Comparison of ENCODE assay signal across 8 mouse cellular contexts in the genomic region with DNA sequence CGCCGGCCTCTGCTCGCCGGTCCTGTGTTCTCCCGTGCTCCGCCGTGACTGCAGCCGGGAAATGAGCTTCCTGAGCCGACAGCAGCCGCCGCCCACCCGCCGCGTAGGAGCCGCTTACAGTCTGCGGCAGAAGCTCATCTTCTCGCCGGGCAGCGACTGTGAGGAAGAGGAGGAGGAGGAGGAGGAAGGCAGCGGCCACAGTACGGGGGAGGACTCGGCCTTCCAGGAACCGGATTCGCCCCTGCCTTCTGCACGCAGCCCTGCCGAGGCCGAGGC. TPM values are rescaled to one million over a fixed set of nuclear protein-coding genes. Genes with fewer than 3 reads are reported as not detected.
DNase-seq lines count a peak whose midpoint lies in the region; ATAC-seq and TF ChIP-seq lines count a peak whose summit lies in the region.

No protein-coding gene starts in this region.

- peak overlapping the region; percentile 66 for H3K4me2 ChIP-seq in heart, embryonic 11.5 days
- H3K4me2 ChIP-seq in neural tube, embryonic 15.5 days, result peak overlapping the region; percentile 92

- 1% methylated on average over 27 of the region's 27 CpGs for WGBS in heart, embryonic 11.5 days (ENCODE audit: insufficient replicate concordance)
- 0% methylated on average over 27 of the region's 27 CpGs for WGBS in neural tube, embryonic 15.5 days

- no peaks in the 10 kb centered on the region for H3K27me3 ChIP-seq in heart, embryonic 11.5 days (ENCODE audit: control insufficient read depth, insufficient read depth, low read length)
- no peaks in the 10 kb centered on the region for H3K27me3 ChIP-seq in neural tube, embryonic 15.5 days (replicated peaks)

- TF ChIP-seq CTCF in left cerebral cortex, adult 2 months (IDR thresholded peaks at IDR 0.05), result no peak

- DNase-seq in heart, postnatal 25 days (ENCODE audit: low spot score), result no peak
- peak; percentile 58 for DNase-seq in right cerebral cortex, postnatal 14 days
- DNase-seq in right cerebral cortex, postnatal 4 days, result no peak
- no peak for DNase-seq in left cerebral cortex, adult 2 months (ENCODE audit: extremely low spot score in 1 of 2, low spot score in 2 of 2)
- DNase-seq in cerebellum, postnatal 14 days, result no peak
- no peak for DNase-seq in spleen, postnatal 36 days (ENCODE audit: low spot score in 2 of 2)

- peaks cover 2% of the 10 kb centered on the region; the same call in 1 of the 2 replicates for H3K36me3 ChIP-seq in heart, embryonic 11.5 days (ENCODE audit: control insufficient read depth, insufficient read depth, low read length)
- no peaks in the 10 kb centered on the region for H3K36me3 ChIP-seq in neural tube, embryonic 15.5 days

- H3K4me3 ChIP-seq in heart, embryonic 11.5 days (ENCODE audit: low read depth, low read length), result peak overlapping the region; percentile 91
- H3K4me3 ChIP-seq in left cerebral cortex, adult 2 months, result peak overlapping the region; percentile 63
- peak overlapping the region; percentile 91 for H3K4me3 ChIP-seq in neural tube, embryonic 15.5 days (replicated peaks)

- H3K9ac ChIP-seq in heart, embryonic 11.5 days (ENCODE audit: low read depth, low read length), result peak overlapping the region; percentile 95
- H3K9ac ChIP-seq in neural tube, embryonic 15.5 days (replicated peaks), result peak overlapping the region; percentile 62

- no peak for ATAC-seq in heart, embryonic 11.5 days (replicated peaks; ENCODE audit: insufficient number of reproducible peaks, low FRiP score, low TSS enrichment)
- no peak; the same call in 1 of the 2 replicates for ATAC-seq in neural tube, embryonic 15.5 days (ENCODE audit: low FRiP score)

- peak overlapping the region; percentile 95 for H3K27ac ChIP-seq in heart, embryonic 11.5 days (ENCODE audit: low read depth, low read length)
- peak overlapping the region; percentile 97 for H3K27ac ChIP-seq in left cerebral cortex, adult 2 months
- H3K27ac ChIP-seq in neural tube, embryonic 15.5 days (replicated peaks), result peak overlapping the region; percentile 79

- H3K4me1 ChIP-seq in heart, embryonic 11.5 days (ENCODE audit: control insufficient read depth, insufficient read depth, low read length), result peaks cover 20% of the 10 kb centered on the region; the same call in 1 of the 2 replicates
- peaks cover 12% of the 10 kb centered on the region for H3K4me1 ChIP-seq in neural tube, embryonic 15.5 days

- intact Hi-C loops in heart, postnatal 25 days (cut with DNase I), result loop anchor here (2.0 to 5.0 kb wide), 2 partner anchors 43 to 60 kb away; partner anchors contain the start of gene Zfp143
- intact Hi-C loops in left cerebral cortex, adult 2 months (cut with DNase I), result loop anchor here (2.0 kb wide), 1 partner anchor 61 kb away; the partner anchor contains the start of gene Zfp143

- no peaks in the 10 kb centered on the region for H3K9me3 ChIP-seq in heart, embryonic 11.5 days (replicated peaks; ENCODE audit: control insufficient read depth, low read length)
- no peaks in the 10 kb centered on the region for H3K9me3 ChIP-seq in neural tube, embryonic 15.5 days (replicated peaks)

RNA-seq across cellular contexts. Expression of gene Wee1, which starts 0.4 kb away (rescaled TPM):
- 25.0 and 25.9 TPM in 2 replicates for polyA plus RNA-seq in heart, embryonic 11.5 days (2014; fragmentation: Nextera tagmentation; extraction: Ambion mirVana)
- total RNA-seq in heart, postnatal 25 days (2021), result 10 to 100 TPM in 1 of 2 experiments, 1 to 10 TPM in 1; 6.4 to 11.0 TPM
- total RNA-seq in left cerebral cortex, adult 2 months (2021), result 10 to 100 TPM; 25.8 to 27.0 TPM
- 5.4 and 8.6 TPM in 2 replicates for polyA plus RNA-seq in neural tube, embryonic 15.5 days (2015; fragmentation: Nextera tagmentation; extraction: Ambion mirVana)
